Mouse (Mus musculus) liver, embryonic 16.5 days (tissue): ENCODE results near the gene Podnl1. TPM values are rescaled to one million over a fixed set of nuclear protein-coding genes. Genes with fewer than 3 reads are reported as not detected.

ENCODE experiments used
- ATAC-seq: fragments of 200-750 bp; cut with Nextera tagmentation; 2 replicates; pipeline ENCODE4 v1.8.0; 2017; ENCODE audit warnings: low read depth, mild to moderate bottlenecking, moderate number of reproducible peaks, moderate library complexity
- H3K27ac ChIP-seq: fragments of 300-500 bp; sonication (generic); 2 replicates; pipeline ENCODE4 v1.5.1; 2014; ENCODE audit warnings: mild to moderate bottlenecking, low read length
- H3K27me3 ChIP-seq: fragments of 300-500 bp; sonication (generic); 2 replicates; pipeline ENCODE4 v1.6.1; 2014; ENCODE audit warnings: low read depth, low read length, mixed read lengths; ENCODE audit not compliant: control insufficient read depth, insufficient read depth
- H3K36me3 ChIP-seq: fragments of 300-500 bp; sonication (generic); 2 replicates; pipeline ENCODE4 v1.6.1; 2014; ENCODE audit warnings: mild to moderate bottlenecking; ENCODE audit not compliant: control insufficient read depth, insufficient read depth
- H3K4me1 ChIP-seq: fragments of 300-500 bp; sonication (generic); 2 replicates; pipeline ENCODE4 v1.6.1; 2014; ENCODE audit warnings: low read depth, low read length, mixed read lengths; ENCODE audit not compliant: control insufficient read depth
- H3K4me2 ChIP-seq: fragments of 300-500 bp; sonication (generic); 2 replicates; pipeline ENCODE4 v1.6.1; 2014; ENCODE audit warnings: low read depth, low read length, mixed read lengths
- H3K4me3 ChIP-seq: fragments of 300-500 bp; sonication (generic); 2 replicates; pipeline ENCODE4 v1.5.1; 2014; ENCODE audit warnings: low read depth, mild to moderate bottlenecking, low read length
- H3K9ac ChIP-seq: fragments of 300-500 bp; sonication (generic); 2 replicates; pipeline ENCODE4 v1.6.1; 2014; ENCODE audit warnings: low read depth, low read length
- H3K9me3 ChIP-seq: fragments of 300-500 bp; sonication (generic); replicated peaks from 2 replicates; pipeline ENCODE4 v1.6.1; 2016; ENCODE audit warnings: low read length; ENCODE audit not compliant: control insufficient read depth
- WGBS: fragments of 180-500 bp; shearing (Covaris S2); extraction: QIAGEN DNeasy Blood & Tissue Kit; methylation state at CpG from one replicate; pipeline ENCODE4 v1.1.7; 2014; ENCODE audit not compliant: insufficient replicate concordance; 5-methylcytosine and 5-hydroxymethylcytosine counted together
- polyA plus RNA-seq: library from polyadenylated mRNA; unstranded; fragments of >200 nt; fragmentation: Nextera tagmentation; extraction: Ambion mirVana; gene quantifications from 2 replicates; pipeline ENCODE4 v1.2.1, GENCODE M21; 2015

Podnl1 gene
- 0.04 TPM in 1 of 2 replicates, not detected in the other for polyA plus RNA-seq

DNA sequence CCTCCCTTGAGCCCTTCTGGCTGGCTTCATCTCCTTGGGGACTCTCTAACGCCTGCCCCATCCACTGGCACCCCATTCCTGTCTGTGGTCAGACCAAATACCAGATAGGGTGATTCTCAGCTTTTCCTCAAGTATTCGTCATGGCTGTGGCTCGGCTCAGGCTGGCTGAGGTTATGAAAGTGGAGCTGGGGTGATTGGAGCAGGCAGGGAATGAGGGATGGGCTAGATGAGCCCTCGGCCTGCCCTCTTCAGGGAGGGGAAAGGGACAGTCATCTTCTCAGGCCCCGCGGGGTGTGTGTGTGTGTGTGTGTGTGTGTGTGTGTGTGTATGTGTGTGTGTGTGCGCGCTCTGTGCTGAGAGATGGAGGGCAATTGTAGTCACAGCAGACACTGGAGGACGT is at the start of gene Podnl1:
Podnl1 (plus strand) TSS at position 334 of the 400 bp plus-strand sequence.
- ATAC-seq: 0 out of 2 replicates have a peak, but pooled peaks have one; percentile 7
- no peaks in the 10 kb centered on the region for H3K4me1 ChIP-seq
- 57% methylated on average over 9 of the region's 9 CpGs for WGBS
- no peak within 1 kb of the TSS for H3K27ac ChIP-seq
- H3K4me2 ChIP-seq: no peak within 1 kb of the TSS
- no peaks in the 10 kb centered on the region for H3K36me3 ChIP-seq
- H3K9ac ChIP-seq: no peak within 1 kb of the TSS
- no peaks in the 10 kb centered on the region for H3K9me3 ChIP-seq
- H3K4me3 ChIP-seq: no peak within 1 kb of the TSS
- H3K27me3 ChIP-seq: no peaks in the 10 kb centered on the region

DNA sequence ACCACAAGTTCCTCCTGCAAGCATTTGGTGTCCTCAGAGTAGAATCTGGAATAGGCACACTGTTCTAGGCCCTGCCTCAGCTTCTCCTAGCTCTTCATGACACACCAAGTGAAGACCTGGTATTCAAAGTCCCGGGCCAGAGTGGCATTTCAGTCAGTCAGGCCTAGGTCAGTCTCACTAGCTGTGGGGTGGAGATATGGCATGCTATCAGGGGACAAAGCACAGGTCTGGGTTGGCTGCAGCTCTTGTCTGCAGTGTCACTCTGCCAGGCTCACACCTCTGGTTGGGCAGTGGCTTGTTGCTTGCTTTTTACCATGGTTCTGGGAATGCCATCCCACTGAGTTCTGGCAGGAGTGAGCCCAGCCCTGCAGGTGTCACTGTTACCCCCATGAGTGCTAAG is 49.4 kb upstream of the Podnl1 start:
- 58% methylated on average over 1 of the region's 1 CpGs for WGBS

DNA sequence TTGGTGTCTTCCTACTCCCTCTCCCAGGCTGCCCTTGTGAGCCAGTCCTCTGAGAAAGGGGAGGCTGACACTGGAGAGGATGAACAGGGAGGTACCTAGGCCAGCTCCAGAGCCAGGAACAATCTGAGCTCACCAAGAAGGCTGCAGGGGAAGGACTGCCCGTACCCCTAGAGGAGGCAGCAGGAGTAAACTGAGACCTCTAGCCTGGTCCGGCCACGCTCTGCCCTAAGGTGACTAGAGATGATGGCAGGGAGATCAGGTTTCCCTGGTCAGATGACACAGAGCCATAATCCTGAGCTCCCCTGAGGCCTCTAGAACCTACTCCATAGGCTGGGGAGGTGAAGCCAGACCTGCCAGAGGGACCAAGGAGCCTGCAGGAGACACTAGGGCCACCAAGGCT is 48.9 kb upstream of the Podnl1 start:
- 82% methylated on average over 3 of the region's 3 CpGs for WGBS
- H3K27ac ChIP-seq: no peak overlapping the region
- ATAC-seq: no peak

More for the DNA sequence above, 49.4 kb upstream of the Podnl1 start:
- Histone ChIP-seq H3K9ac (no peak overlapping the region), H3K27me3 (no peaks in the 10 kb centered on the region), H3K9me3 (no peaks in the 10 kb centered on the region), H3K27ac (no peak overlapping the region), H3K4me2 (no peak overlapping the region), H3K36me3 (peaks cover 2% of the 10 kb centered on the region; the same call in 1 of the 2 replicates), H3K4me3 (no peak overlapping the region), H3K4me1 (no peaks in the 10 kb centered on the region; the same call in 1 of the 2 replicates)
- ATAC-seq: no peak

DNA sequence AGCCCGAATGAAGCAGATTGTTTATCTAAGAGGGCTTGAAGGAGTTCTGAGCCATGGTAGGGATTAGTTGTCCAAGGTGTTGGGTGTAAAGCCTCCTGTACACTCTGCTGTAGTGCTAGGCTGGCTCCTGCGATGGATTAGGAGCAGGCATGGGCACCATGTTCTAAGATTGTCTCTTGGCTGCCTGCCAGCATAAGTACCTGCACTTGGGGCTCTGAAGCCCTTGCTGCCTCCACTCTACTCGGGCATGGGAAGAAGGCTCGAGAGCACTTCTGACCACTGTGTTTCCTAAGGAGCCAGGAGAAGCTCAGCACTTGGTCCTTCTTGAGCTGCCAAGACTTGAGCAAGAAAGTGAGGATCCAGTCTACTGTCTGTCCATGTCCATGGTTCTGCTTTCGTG is 46.6 kb upstream of the Podnl1 start:
- WGBS: 67% methylated on average over 5 of the region's 5 CpGs
- Histone ChIP-seq H3K4me2 (no peak overlapping the region), H3K4me1 (peaks cover 2% of the 10 kb centered on the region), H3K9me3 (no peaks in the 10 kb centered on the region), H3K27me3 (no peaks in the 10 kb centered on the region), H3K36me3 (peaks cover 8% of the 10 kb centered on the region), H3K4me3 (no peak overlapping the region), H3K27ac (no peak overlapping the region), H3K9ac (no peak overlapping the region)
- ATAC-seq: no peak

More for the DNA sequence above, 48.9 kb upstream of the Podnl1 start:
- Histone ChIP-seq H3K36me3 (peaks cover 2% of the 10 kb centered on the region; the same call in 1 of the 2 replicates), H3K9ac (no peak overlapping the region), H3K4me3 (no peak overlapping the region), H3K27me3 (no peaks in the 10 kb centered on the region), H3K4me2 (no peak overlapping the region), H3K9me3 (no peaks in the 10 kb centered on the region), H3K4me1 (no peaks in the 10 kb centered on the region; the same call in 1 of the 2 replicates)

DNA sequence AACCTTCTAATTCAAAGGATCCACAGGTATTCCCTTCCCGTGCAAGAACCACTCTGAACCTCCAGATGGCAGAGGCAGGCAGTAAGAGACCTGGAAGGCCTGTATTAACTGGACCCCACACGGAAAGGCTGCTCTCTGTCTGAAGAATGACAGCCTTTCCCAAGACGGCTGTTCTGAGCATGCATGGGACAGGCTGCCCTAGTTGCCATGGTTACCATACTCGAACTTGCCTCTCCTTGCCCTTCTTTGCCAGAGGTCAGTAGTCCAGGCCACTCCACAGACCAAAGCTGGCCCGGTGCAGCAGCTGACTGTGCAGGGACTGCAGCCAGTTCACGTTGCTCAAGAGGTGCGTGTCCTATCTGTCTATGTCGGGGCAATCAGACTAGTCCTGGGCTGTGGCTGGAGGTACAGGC is 42.0 kb upstream of the Podnl1 start:
- Histone ChIP-seq H3K27me3 (no peaks in the 10 kb centered on the region), H3K27ac (no peak overlapping the region), H3K4me2 (no peak overlapping the region), H3K36me3 (peaks cover 14% of the 10 kb centered on the region), H3K4me1 (peaks cover 2% of the 10 kb centered on the region), H3K9ac (no peak overlapping the region), H3K4me3 (no peak overlapping the region), H3K9me3 (no peaks in the 10 kb centered on the region)
- peak; percentile 82 for ATAC-seq
- 64% methylated on average over 8 of the region's 8 CpGs for WGBS

DNA sequence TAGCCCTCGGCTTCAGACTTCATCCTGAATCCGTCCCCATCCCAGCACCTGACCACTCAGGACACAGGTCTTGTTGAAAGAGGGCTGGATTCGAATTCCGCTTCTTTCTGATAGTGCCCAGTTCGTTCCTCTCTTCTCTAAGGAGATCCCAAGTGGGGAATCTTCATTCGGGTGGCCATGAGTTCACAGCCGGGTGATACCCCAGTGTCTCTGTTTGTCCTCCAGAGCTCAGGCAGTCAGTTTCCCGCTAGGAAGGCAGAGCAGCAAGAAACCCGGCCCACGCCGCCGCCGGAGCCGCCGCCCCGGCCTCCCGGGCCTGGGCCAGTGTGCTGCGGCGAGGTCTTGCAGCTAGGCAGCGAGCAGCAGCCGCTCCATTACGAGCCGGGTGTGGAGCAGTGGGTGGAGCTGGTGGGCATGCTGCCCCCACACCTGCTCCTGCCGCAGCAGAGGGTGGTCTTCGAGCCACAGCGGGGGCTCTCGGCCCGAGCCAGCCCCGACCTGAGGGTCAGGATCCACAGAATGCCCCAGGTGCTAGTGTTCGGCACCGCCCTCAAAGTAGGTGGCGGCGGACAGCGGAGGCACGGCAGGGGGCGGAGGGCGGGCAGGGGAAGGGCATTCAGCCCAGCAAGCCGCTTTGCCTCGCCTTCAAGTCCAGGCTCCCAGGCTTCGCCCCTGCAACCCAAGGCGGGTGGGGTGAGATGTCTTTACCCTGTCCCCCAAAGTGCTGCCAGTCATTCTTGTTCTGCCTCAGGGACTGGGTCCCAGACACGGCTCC is 41.3 kb upstream of the Podnl1 start:
- no peak overlapping the region for H3K27ac ChIP-seq
- peaks cover 15% of the 10 kb centered on the region for H3K36me3 ChIP-seq
- H3K27me3 ChIP-seq: no peaks in the 10 kb centered on the region
- 84% methylated on average over 42 of the region's 42 CpGs for WGBS
- no peak overlapping the region for H3K9ac ChIP-seq
- no peak for ATAC-seq
- H3K4me2 ChIP-seq: no peak overlapping the region
- H3K9me3 ChIP-seq: no peaks in the 10 kb centered on the region
- peaks cover 2% of the 10 kb centered on the region for H3K4me1 ChIP-seq
- no peak overlapping the region for H3K4me3 ChIP-seq

DNA sequence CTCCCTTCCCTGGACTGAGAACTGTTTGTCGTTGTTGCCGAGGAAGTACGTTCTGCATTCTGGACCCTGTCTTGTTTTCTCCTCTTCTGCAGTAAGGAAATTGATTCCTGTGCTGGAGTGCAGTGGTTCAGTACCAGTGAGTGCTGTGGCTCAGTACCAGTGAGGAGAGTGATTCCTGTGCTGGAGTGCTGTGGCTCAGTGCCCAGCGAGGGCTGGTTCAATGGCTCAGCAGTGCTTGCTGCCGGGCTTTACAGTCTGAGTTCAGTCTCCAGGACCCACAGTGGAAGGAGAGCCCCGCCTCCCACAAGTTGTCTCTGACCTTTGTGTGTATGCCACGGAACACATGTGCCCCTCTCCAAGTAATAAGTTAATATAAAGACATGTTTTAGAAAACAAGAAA is 38.6 kb upstream of the Podnl1 start:
- Histone ChIP-seq H3K27ac (no peak overlapping the region), H3K9me3 (no peaks in the 10 kb centered on the region), H3K4me1 (peaks cover 2% of the 10 kb centered on the region), H3K27me3 (no peaks in the 10 kb centered on the region), H3K36me3 (peaks cover 13% of the 10 kb centered on the region), H3K9ac (no peak overlapping the region), H3K4me2 (no peak overlapping the region), H3K4me3 (no peak overlapping the region)
- no peak for ATAC-seq
- 76% methylated on average over 7 of the region's 7 CpGs for WGBS

DNA sequence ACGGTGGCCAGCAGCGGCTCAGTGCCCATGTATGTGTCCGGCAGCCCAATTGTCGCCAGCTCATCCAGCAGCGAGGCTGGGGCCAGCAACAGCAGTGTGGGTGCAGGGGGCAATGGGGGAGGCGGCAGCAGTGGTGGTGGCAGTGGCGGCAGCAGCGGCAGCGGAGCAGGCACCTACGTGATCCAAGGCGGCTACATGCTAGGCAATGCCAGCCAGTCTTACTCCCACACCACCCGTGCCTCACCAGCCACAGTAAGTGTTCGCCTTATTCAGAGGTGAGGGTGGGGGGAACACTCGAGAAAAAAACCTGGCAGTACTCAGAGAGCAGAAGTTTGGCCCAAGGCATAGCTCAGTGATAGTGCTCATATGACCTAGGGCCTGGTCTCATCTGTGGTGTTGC is 38.0 kb upstream of the Podnl1 start:
- H3K36me3 ChIP-seq: peaks cover 13% of the 10 kb centered on the region

DNA sequence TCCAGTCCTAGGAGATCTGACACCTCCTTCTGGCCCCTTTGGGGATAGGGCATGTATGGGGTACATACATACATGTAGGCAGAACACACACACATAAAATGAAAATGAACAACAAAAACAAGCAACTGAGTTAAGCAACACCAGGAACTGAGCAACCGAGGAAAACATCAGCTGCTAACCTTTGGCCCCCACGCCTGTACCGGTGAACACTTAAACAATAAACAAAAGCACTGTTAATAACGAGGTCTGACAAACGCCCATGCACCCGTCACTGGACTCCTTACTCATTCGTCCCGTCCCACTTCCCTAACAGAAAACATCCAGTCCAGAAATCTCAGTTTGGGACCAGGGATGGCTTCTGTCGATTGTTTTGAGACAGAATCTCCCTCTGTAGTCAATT is 36.5 kb upstream of the Podnl1 start:
- Histone ChIP-seq H3K27ac (no peak overlapping the region), H3K36me3 (peaks cover 7% of the 10 kb centered on the region; the same call in 1 of the 2 replicates), H3K9me3 (no peaks in the 10 kb centered on the region), H3K9ac (no peak overlapping the region), H3K4me1 (no peaks in the 10 kb centered on the region; the same call in 1 of the 2 replicates), H3K27me3 (no peaks in the 10 kb centered on the region), H3K4me3 (no peak overlapping the region), H3K4me2 (no peak overlapping the region)
- no peak for ATAC-seq
- 78% methylated on average over 9 of the region's 9 CpGs for WGBS

More for the DNA sequence above, 38.0 kb upstream of the Podnl1 start:
- no peak for ATAC-seq
- Histone ChIP-seq H3K4me2 (no peak overlapping the region), H3K4me1 (no peaks in the 10 kb centered on the region; the same call in none of the 2 replicates), H3K9ac (no peak overlapping the region), H3K4me3 (no peak overlapping the region), H3K27me3 (no peaks in the 10 kb centered on the region), H3K27ac (no peak overlapping the region), H3K9me3 (no peaks in the 10 kb centered on the region)
- WGBS: 81% methylated on average over 14 of the region's 14 CpGs
